Mouse (Mus musculus) ES-E14 (cell line): ENCODE results near the gene Canx. TPM values are rescaled to one million over a fixed set of nuclear protein-coding genes. Genes with fewer than 3 reads are reported as not detected.

Experiments used
- DNase-seq: peaks from one replicate; pipeline ENCODE4 v3.0.0-alpha.2; 2013; ENCODE audit warnings: low read depth, low spot score
- H3K27ac ChIP-seq: 2 replicates; pipeline ENCODE4 v1.5.1; 2012; ENCODE audit warnings: low read depth, mild to moderate bottlenecking, low read length, moderate library complexity, mixed read lengths; ENCODE audit not compliant: poor library complexity, insufficient read depth, severe bottlenecking
- H3K36me3 ChIP-seq: 2 replicates; pipeline ENCODE4 v1.6.1; 2012; ENCODE audit warnings: mild to moderate bottlenecking, low read length, moderate library complexity, mixed read lengths; ENCODE audit not compliant: control insufficient read depth, poor library complexity, insufficient read depth, severe bottlenecking
- H3K4me1 ChIP-seq, 2 experiments: fragments of 150-350 bp in 1 of 2; sonication (generic) in 1 of 2; 2 replicates each; pipeline ENCODE4 v1.6.1; 2012; ENCODE audit warnings: low read length in 2 of 2, mild to moderate bottlenecking in 1 of 2, mixed read lengths in 1 of 2; ENCODE audit not compliant: control insufficient read depth in 2 of 2, insufficient read depth in 2 of 2, poor library complexity in 1 of 2
- H3K4me3 ChIP-seq, 2 experiments: fragments of 150-350 bp in 1 of 2; sonication (generic) in 1 of 2; 2 replicates each; pipeline ENCODE4 v1.5.1; 2012; ENCODE audit warnings: low read length in 2 of 2, low read depth in 1 of 2, mild to moderate bottlenecking in 1 of 2, mixed read lengths in 1 of 2; ENCODE audit not compliant: insufficient read depth in 1 of 2, poor library complexity in 1 of 2, severe bottlenecking in 1 of 2
- H3K9ac ChIP-seq: 2 replicates; pipeline ENCODE4 v1.6.1; 2012; ENCODE audit warnings: low read depth, mild to moderate bottlenecking, low read length, mixed read lengths; ENCODE audit not compliant: poor library complexity, insufficient read depth, severe bottlenecking
- H3K9me3 ChIP-seq: fragments of 150-350 bp; sonication (generic); 2 replicates; pipeline ENCODE4 v1.6.1; 2012; ENCODE audit warnings: low read depth, mild to moderate bottlenecking, low read length; ENCODE audit not compliant: control insufficient read depth, insufficient read depth
- CHD2 ChIP-seq: IDR thresholded peaks from 2 replicates; pipeline ENCODE4 v1.6.1; 2014; ENCODE audit warnings: mild to moderate bottlenecking, low read depth, low read length, inconsistent platforms
- HCFC1 ChIP-seq: IDR thresholded peaks from 2 replicates; pipeline ENCODE4 v1.6.1; 2012; ENCODE audit warnings: low read length, inconsistent platforms, borderline replicate concordance; ENCODE audit not compliant: insufficient read depth
- MAFK ChIP-seq: IDR thresholded peaks from 2 replicates; pipeline ENCODE4 v1.6.1; 2014; ENCODE audit warnings: mild to moderate bottlenecking, low read depth, low read length, inconsistent platforms; ENCODE audit not compliant: insufficient read depth
- ZC3H11A ChIP-seq: IDR thresholded peaks from 2 replicates; pipeline ENCODE4 v1.6.1; 2012; ENCODE audit warnings: low read depth, mild to moderate bottlenecking, inconsistent platforms, low read length, borderline replicate concordance
- ZNF384 ChIP-seq: IDR thresholded peaks from 2 replicates; pipeline ENCODE4 v1.6.1; 2012; ENCODE audit warnings: low read depth, low read length, inconsistent platforms
- in situ Hi-C, 2 experiments: fragments of 600-800 bp; cut with MboI; formaldehyde crosslinking; loops; one replicate each; pipeline ENCODE4 v1.15.1; 2025; ENCODE audit warnings: low sequenced_read_pairs in 2 of 2, inconsistent platforms in 1 of 2; ENCODE audit not compliant: unreplicated experiment in 2 of 2
- total RNA-seq: library from RNA; depleted of rRNA; stranded (reverse); fragments of 300-350 nt; gene quantifications from 2 replicates; pipeline ENCODE4 v1.2.3, GENCODE M21; 2012; rRNA removed

The Canx gene
- total RNA-seq, 1 experiment = 970 TPM

DNA sequence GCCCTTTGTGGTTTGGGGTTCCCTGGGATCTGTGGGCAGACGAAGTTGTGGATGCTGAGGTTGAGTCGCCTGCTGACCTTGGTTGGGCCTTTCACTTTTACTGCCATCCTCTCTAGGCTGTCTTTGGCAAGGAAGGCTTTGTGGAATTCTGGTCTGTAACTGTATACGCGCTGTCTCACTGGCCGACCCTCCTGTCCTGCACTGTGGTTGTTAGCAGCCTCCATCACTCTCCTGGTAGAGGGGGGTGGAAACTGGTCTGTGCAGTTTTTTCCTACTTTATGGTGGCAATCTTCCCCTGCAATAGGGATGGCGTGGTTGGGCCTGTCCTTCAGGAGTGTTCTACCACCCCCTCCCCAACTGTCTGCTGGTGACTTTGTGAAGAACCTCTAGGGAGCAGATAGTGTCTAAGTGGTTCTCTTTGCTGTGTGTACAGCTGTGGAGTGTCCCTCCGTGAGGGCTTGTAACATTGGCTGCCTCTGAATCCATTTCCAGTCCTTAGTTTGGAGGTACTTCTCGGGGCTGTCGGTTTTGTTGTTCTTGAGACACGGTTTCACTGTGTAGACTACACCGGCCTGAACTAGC, 72.7 kb downstream of the Canx start:
- peaks cover 1% of the 10 kb centered on the region for H3K36me3 ChIP-seq
- no peak for DNase-seq
- H3K9me3 ChIP-seq = no peaks in the 10 kb centered on the region
- H3K9ac ChIP-seq = peak overlapping the region; percentile 74
- peak overlapping the region; percentile 14 to 32; a peak in 3 of 4 replicates for H3K4me3 ChIP-seq
- peaks cover 4 to 23% of the 10 kb centered on the region in 2 experiments; a peak in 3 of 4 replicates for H3K4me1 ChIP-seq
- in situ Hi-C loops = no loop called here
- peak overlapping the region; percentile 91 for H3K27ac ChIP-seq
- TF ChIP-seq MAFK = no peak
- no peak for TF ChIP-seq CHD2
- TF ChIP-seq ZNF384 = no peak
- TF ChIP-seq ZC3H11A = no peak
- TF ChIP-seq HCFC1 = no peak

DNA sequence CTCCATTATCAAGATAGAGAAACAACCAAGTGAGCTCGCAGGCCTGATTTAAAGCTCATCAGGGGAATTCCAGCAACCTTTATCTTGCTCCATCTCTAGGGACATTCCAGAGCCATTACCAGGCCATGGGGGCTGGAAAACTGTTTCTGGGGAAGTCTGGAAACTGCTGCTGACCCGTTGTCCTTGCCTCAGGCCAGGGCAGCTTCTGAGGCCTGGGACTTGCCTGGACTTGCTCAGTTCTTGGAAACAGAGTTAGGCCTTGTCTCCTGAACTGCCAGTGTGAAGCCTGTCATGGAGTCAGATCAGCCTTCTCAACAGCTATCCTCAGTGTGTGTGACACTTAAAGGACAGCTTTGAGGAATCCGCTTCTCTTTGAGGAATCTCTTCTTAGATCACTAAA, 73.3 kb downstream of the Canx start:
- TF ChIP-seq CHD2 (no peak), HCFC1 (no peak), ZNF384 (no peak), MAFK (no peak)
- peak; percentile 49 for DNase-seq
- Histone ChIP-seq H3K27ac (peak overlapping the region; percentile 91), H3K9me3 (no peaks in the 10 kb centered on the region), H3K4me1 (peaks cover 4 to 23% of the 10 kb centered on the region in 2 experiments; a peak in 3 of 4 replicates), H3K9ac (peak overlapping the region; percentile 74), H3K36me3 (no peaks in the 10 kb centered on the region; the same call in 1 of the 2 replicates), H3K4me3 (peak overlapping the region; percentile 14 to 32; a peak in 3 of 4 replicates)
- in situ Hi-C loops = no loop called here

DNA sequence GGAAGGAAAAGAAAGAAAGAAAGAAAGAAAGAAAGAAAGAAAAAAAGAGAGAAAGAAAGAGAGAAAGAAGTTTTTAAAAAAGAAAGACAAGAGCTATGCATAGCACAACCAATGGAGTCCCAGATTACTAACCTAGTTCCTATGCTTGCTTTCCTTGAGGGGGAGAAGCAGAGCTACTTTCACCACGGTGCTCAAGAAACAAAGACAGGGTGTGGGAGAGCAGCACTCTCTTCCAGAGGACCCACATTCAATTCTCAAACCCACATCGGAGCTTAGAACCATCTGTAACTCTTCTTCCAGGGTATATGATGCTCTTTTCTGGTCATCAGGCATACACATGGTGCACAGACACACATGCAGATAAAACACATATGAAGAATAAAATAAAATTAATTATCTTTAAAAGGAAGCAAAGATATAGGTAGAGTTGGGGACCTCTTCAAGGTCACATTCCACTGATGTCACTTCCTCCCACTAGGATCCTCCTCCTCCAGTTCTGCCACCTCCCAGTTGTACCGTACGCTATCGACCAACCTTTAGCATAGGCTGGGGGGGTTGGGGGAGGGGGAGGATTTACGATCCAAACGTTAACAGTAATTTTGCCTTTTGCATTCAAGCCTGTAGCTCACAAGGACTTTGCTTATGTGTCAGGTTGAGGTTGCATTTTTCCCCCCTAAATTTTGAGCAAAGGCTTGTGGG, 76.9 kb downstream of the Canx start:
- DNase-seq = no peak
- no peak overlapping the region; a peak in 1 of 4 replicates for H3K4me3 ChIP-seq
- peaks cover 4 to 21% of the 10 kb centered on the region in 2 experiments; a peak in 3 of 4 replicates for H3K4me1 ChIP-seq
- in situ Hi-C loops = no loop called here
- no peak overlapping the region; the same call in 1 of the 2 replicates for H3K9ac ChIP-seq
- no peaks in the 10 kb centered on the region for H3K9me3 ChIP-seq
- no peaks in the 10 kb centered on the region for H3K36me3 ChIP-seq
- peak overlapping the region; percentile 44; the same call in 1 of the 2 replicates for H3K27ac ChIP-seq
- TF ChIP-seq CHD2 (no peak), MAFK (no peak), ZC3H11A (no peak), HCFC1 (no peak), ZNF384 (no peak)

DNA sequence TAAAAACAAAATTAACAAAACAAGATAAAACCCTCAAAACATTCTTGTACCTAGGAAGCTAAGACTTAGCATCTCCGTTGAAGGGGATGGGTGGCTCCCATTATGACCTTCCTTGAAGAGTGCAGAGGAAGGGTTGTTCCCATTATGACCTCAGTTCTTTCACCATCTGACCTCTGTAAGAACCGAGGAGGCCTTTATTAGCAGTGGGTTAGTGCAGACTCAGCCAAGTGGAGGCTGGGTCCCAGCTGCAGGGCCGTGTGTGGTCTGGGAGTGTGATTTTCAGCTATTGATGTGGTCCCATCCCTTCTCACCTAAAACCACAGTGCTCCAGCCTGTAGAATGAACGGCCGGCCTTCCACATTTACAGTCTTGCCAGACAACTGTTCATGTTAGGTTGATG, 80.2 kb downstream of the Canx start:
- peaks cover 0 to 5% of the 10 kb centered on the region in 2 experiments; a peak in 2 of 4 replicates for H3K4me1 ChIP-seq
- H3K9me3 ChIP-seq = no peaks in the 10 kb centered on the region
- no peak for DNase-seq
- no peaks in the 10 kb centered on the region for H3K36me3 ChIP-seq
- no peak overlapping the region for H3K9ac ChIP-seq
- no peak for TF ChIP-seq ZNF384
- TF ChIP-seq MAFK = no peak
- no peak for TF ChIP-seq ZC3H11A
- no peak for TF ChIP-seq CHD2
- no peak for TF ChIP-seq HCFC1
- in situ Hi-C loops = no loop called here
- no peak overlapping the region for H3K27ac ChIP-seq
- no peak overlapping the region for H3K4me3 ChIP-seq

Other genes starting within 250 kb of the Canx start
- 18.0 and 19.3 TPM in 2 replicates for gene Tbc1d9b, start 194.3 kb downstream of the Canx start, total RNA-seq
- gene Mrnip, start 151.2 kb downstream of the Canx start, total RNA-seq = 13.0 and 14.6 TPM in 2 replicates
- gene Sqstm1, start 114.8 kb downstream of the Canx start, total RNA-seq = 140 and 234 TPM in 2 replicates
- 22.6 and 28.1 TPM in 2 replicates for gene Mgat4b, start 114.8 kb downstream of the Canx start, total RNA-seq
- 1.9 and 2.3 TPM in 2 replicates for gene Ltc4s, start 87.1 kb downstream of the Canx start, total RNA-seq
- gene Maml1, start 33.4 kb downstream of the Canx start, total RNA-seq = 7.4 and 7.6 TPM in 2 replicates
- gene Cby3, start 28.8 kb upstream of the Canx start, total RNA-seq = 0.54 TPM in 1 of 2 replicates, not detected in the other
- 308 and 401 TPM in 2 replicates for gene Hnrnph1, start 51.3 kb upstream of the Canx start, total RNA-seq
- gene Rufy1, start 105.5 kb upstream of the Canx start, total RNA-seq = 11.2 and 13.1 TPM in 2 replicates